24 mouse cellular contexts compared by ENCODE assay signal in genomic region chr17:31082296-31083078, GRCm38 (mm10). TPM values are rescaled to one million over a fixed set of nuclear protein-coding genes. Genes with fewer than 3 reads are reported as not detected.
DNase-seq lines count a peak whose midpoint lies in the region; ATAC-seq lines count a peak whose summit lies in the region.
"Had no signal": no experiment of that assay in that cellular context is flagged by ENCODE, and none has a peak within 500 bp of the region (broad histone marks: within the 10 kb centered on the region; RNA-seq: fewer than 3 reads in every experiment).

No protein-coding gene starts in this region.

- 0 out of 2 replicates have a peak, but pooled peaks cover 2% of the 10 kb centered on the region for H3K4me1 ChIP-seq in midbrain, embryonic 11.5 days (ENCODE audit: control insufficient read depth, insufficient read depth, low read length)
- H3K4me1 ChIP-seq in midbrain, embryonic 15.5 days = peaks cover 13% of the 10 kb centered on the region
- peaks cover 25% of the 10 kb centered on the region for H3K4me1 ChIP-seq in liver, embryonic 16.5 days (ENCODE audit: control insufficient read depth, low read depth, low read length)
- peaks cover 24% of the 10 kb centered on the region for H3K4me1 ChIP-seq in hindbrain, embryonic 12.5 days
- peaks cover 37% of the 10 kb centered on the region for H3K4me1 ChIP-seq in forebrain, embryonic 10.5 days

- no peak for ATAC-seq in midbrain, embryonic 11.5 days (ENCODE audit: low FRiP score)
- ATAC-seq in midbrain, embryonic 15.5 days (replicated peaks) = no peak
- ATAC-seq in liver, embryonic 16.5 days (ENCODE audit: low read depth) = peak; percentile 60
- no peak for ATAC-seq in hindbrain, embryonic 12.5 days (ENCODE audit: low FRiP score)
- ATAC-seq: activated CD4-positive, CD25-positive, alpha-beta regulatory T cell, adult 4 months; forebrain, embryonic 13.5 days; hindbrain, embryonic 16.5 days; intestine, embryonic 16.5 days; midbrain, embryonic 16.5 days had no signal

- no peak overlapping the region for H3K27ac ChIP-seq in midbrain, embryonic 11.5 days (ENCODE audit: low read depth, low read length)
- no peak overlapping the region for H3K27ac ChIP-seq in midbrain, embryonic 15.5 days
- peak overlapping the region; percentile 33; the same call in 1 of the 2 replicates for H3K27ac ChIP-seq in liver, embryonic 16.5 days (ENCODE audit: low read length)
- no peak overlapping the region for H3K27ac ChIP-seq in hindbrain, embryonic 12.5 days
- H3K27ac ChIP-seq in forebrain, embryonic 10.5 days = no peak overlapping the region
- H3K27ac ChIP-seq: embryonic facial prominence, embryonic 10.5 days; forebrain, embryonic 13.5 days; kidney, postnatal 0 days; limb, embryonic 10.5 days had no signal

- no peaks in the 10 kb centered on the region for H3K9me3 ChIP-seq in midbrain, embryonic 11.5 days (ENCODE audit: control insufficient read depth, low read length)
- H3K9me3 ChIP-seq in midbrain, embryonic 15.5 days = no peaks in the 10 kb centered on the region
- no peaks in the 10 kb centered on the region for H3K9me3 ChIP-seq in liver, embryonic 16.5 days (replicated peaks; ENCODE audit: control insufficient read depth, low read length)
- H3K9me3 ChIP-seq in hindbrain, embryonic 12.5 days (replicated peaks) = no peaks in the 10 kb centered on the region
- no peaks in the 10 kb centered on the region for H3K9me3 ChIP-seq in forebrain, embryonic 10.5 days
- H3K9me3 ChIP-seq: embryonic facial prominence, embryonic 10.5 days; forebrain, embryonic 13.5 days; limb, embryonic 10.5 days; megakaryocyte, embryonic 14.5 days had no signal

- H3K27me3 ChIP-seq in midbrain, embryonic 11.5 days (ENCODE audit: control insufficient read depth, insufficient read depth, low read length) = no peaks in the 10 kb centered on the region
- H3K27me3 ChIP-seq in midbrain, embryonic 15.5 days (replicated peaks) = no peaks in the 10 kb centered on the region
- no peaks in the 10 kb centered on the region for H3K27me3 ChIP-seq in liver, embryonic 16.5 days (ENCODE audit: control insufficient read depth, insufficient read depth, low read depth, low read length)
- H3K27me3 ChIP-seq in hindbrain, embryonic 12.5 days = no peaks in the 10 kb centered on the region
- H3K27me3 ChIP-seq in forebrain, embryonic 10.5 days (ENCODE audit: poor library complexity, severe bottlenecking) = no peaks in the 10 kb centered on the region
- H3K27me3 ChIP-seq: CH12.LX; forebrain, embryonic 13.5 days; megakaryocyte, embryonic 14.5 days had no signal

- WGBS in midbrain, embryonic 11.5 days = 90% methylated on average over 4 of the region's 4 CpGs
- WGBS in midbrain, embryonic 15.5 days = 93% methylated on average over 4 of the region's 4 CpGs
- 72% methylated on average over 4 of the region's 4 CpGs for WGBS in liver, embryonic 16.5 days (ENCODE audit: insufficient replicate concordance)
- 94% methylated on average over 4 of the region's 4 CpGs for WGBS in hindbrain, embryonic 12.5 days
- 95% methylated on average over 4 of the region's 4 CpGs for WGBS in forebrain, embryonic 10.5 days

- H3K4me3 ChIP-seq in midbrain, embryonic 11.5 days (ENCODE audit: low read depth, low read length) = no peak overlapping the region
- no peak overlapping the region for H3K4me3 ChIP-seq in midbrain, embryonic 15.5 days
- no peak overlapping the region for H3K4me3 ChIP-seq in liver, embryonic 16.5 days (ENCODE audit: low read depth, low read length)
- H3K4me3 ChIP-seq in hindbrain, embryonic 12.5 days = no peak overlapping the region
- no peak overlapping the region for H3K4me3 ChIP-seq in forebrain, embryonic 10.5 days
- H3K4me3 ChIP-seq: embryonic facial prominence, embryonic 10.5 days; forebrain, embryonic 13.5 days; limb, embryonic 10.5 days; megakaryocyte, embryonic 14.5 days had no signal

- H3K9ac ChIP-seq in midbrain, embryonic 11.5 days (ENCODE audit: low read length) = no peak overlapping the region
- H3K9ac ChIP-seq in midbrain, embryonic 15.5 days = no peak overlapping the region
- H3K9ac ChIP-seq in liver, embryonic 16.5 days (ENCODE audit: low read depth, low read length) = no peak overlapping the region
- no peak overlapping the region for H3K9ac ChIP-seq in hindbrain, embryonic 12.5 days
- H3K9ac ChIP-seq: forebrain, embryonic 13.5 days had no signal

- no peaks in the 10 kb centered on the region for H3K36me3 ChIP-seq in midbrain, embryonic 11.5 days (ENCODE audit: control insufficient read depth, insufficient read depth, low read length)
- no peaks in the 10 kb centered on the region for H3K36me3 ChIP-seq in midbrain, embryonic 15.5 days (replicated peaks)
- no peaks in the 10 kb centered on the region for H3K36me3 ChIP-seq in liver, embryonic 16.5 days (ENCODE audit: control insufficient read depth, insufficient read depth)
- no peaks in the 10 kb centered on the region for H3K36me3 ChIP-seq in hindbrain, embryonic 12.5 days
- no peaks in the 10 kb centered on the region for H3K36me3 ChIP-seq in forebrain, embryonic 10.5 days (replicated peaks)
- H3K36me3 ChIP-seq: embryonic facial prominence, embryonic 10.5 days; G1E; limb, embryonic 10.5 days had no signal

- no peak overlapping the region for H3K4me2 ChIP-seq in midbrain, embryonic 11.5 days
- no peak overlapping the region for H3K4me2 ChIP-seq in midbrain, embryonic 15.5 days
- H3K4me2 ChIP-seq in liver, embryonic 16.5 days (ENCODE audit: low read depth, low read length) = peak overlapping the region; percentile 17; the same call in 1 of the 2 replicates
- no peak overlapping the region for H3K4me2 ChIP-seq in hindbrain, embryonic 12.5 days (replicated peaks)
- H3K4me2 ChIP-seq: forebrain, embryonic 13.5 days; heart, embryonic 11.5 days had no signal

- DNase-seq in kidney, postnatal 25 days = peak; percentile 28 to 68
- DNase-seq in kidney, adult 8-10 months = no peak
- peak; percentile 77 for DNase-seq in midbrain, embryonic 11.5 days (ENCODE audit: low spot score, missing footprints)
- no peak for DNase-seq in forebrain, embryonic 10.5 days (ENCODE audit: extremely low spot score, low spot score)
- DNase-seq: adrenal gland, adult 8-10 months; cerebellum, adult 11-12 months; cerebellum, postnatal 10 days had no signal

RNA-seq across cellular contexts. Expression of gene Abcg1, which starts 25.0 kb away (rescaled TPM):
- polyA plus RNA-seq in midbrain, embryonic 11.5 days (2014; fragmentation: Nextera tagmentation; extraction: Ambion mirVana) = 10.4 TPM in 2 replicates
- polyA plus RNA-seq in midbrain, embryonic 15.5 days (2015; fragmentation: Nextera tagmentation; extraction: Ambion mirVana) = 22.6 and 23.8 TPM in 2 replicates
- polyA plus RNA-seq in liver, embryonic 16.5 days (2015; fragmentation: Nextera tagmentation; extraction: Ambion mirVana) = 10.4 and 10.8 TPM in 2 replicates
- 15.3 and 17.5 TPM in 2 replicates for polyA plus RNA-seq in hindbrain, embryonic 12.5 days (2016; fragmentation: Nextera tagmentation; extraction: Ambion mirVana)
- 6.7 and 7.9 TPM in 2 replicates for polyA plus RNA-seq in forebrain, embryonic 10.5 days (2016; fragmentation: Nextera tagmentation; extraction: Ambion mirVana)
- polyA plus RNA-seq: G1E had no signal

RNA-seq across cellular contexts. Expression of gene Tff3, which starts 47.0 kb away (rescaled TPM):
- 0.50 and 1.7 TPM in 2 replicates for polyA plus RNA-seq in midbrain, embryonic 11.5 days (2014; fragmentation: Nextera tagmentation; extraction: Ambion mirVana)
- polyA plus RNA-seq in midbrain, embryonic 15.5 days (2015; fragmentation: Nextera tagmentation; extraction: Ambion mirVana) = 0.40 and 1.4 TPM in 2 replicates
- 144 and 179 TPM in 2 replicates for polyA plus RNA-seq in liver, embryonic 16.5 days (2015; fragmentation: Nextera tagmentation; extraction: Ambion mirVana)
- 0.53 TPM in 1 of 2 replicates, not detected in the other for polyA plus RNA-seq in hindbrain, embryonic 12.5 days (2016; fragmentation: Nextera tagmentation; extraction: Ambion mirVana)
- 0.64 and 0.71 TPM in 2 replicates for polyA plus RNA-seq in forebrain, embryonic 10.5 days (2016; fragmentation: Nextera tagmentation; extraction: Ambion mirVana)
- polyA plus RNA-seq: activated CD4-positive, CD25-positive, alpha-beta regulatory T cell, adult 4 months; cortical plate, adult 2 months; embryonic facial prominence, embryonic 10.5 days; G1E; heart, embryonic 11.5 days; heart, postnatal 0 days; limb, embryonic 10.5 days had no signal

Comparison
In these comparisons a context has a peak if more than half of its experiments do, and no peak if none do; other contexts are left out.
1. DNase-seq: peak in kidney, postnatal 25 days (2 of 2) and midbrain, embryonic 11.5 days (single experiment); none in kidney, adult 8-10 months (0 of 2) and forebrain, embryonic 10.5 days (single experiment).
2. RNA of gene Tff3, which starts 47.0 kb away (polyA plus RNA-seq): 144 to 179 TPM in liver, embryonic 16.5 days; 0.50 to 1.7 TPM in midbrain, embryonic 11.5 days, 0.40 to 1.4 TPM in midbrain, embryonic 15.5 days, 0.64 to 0.71 TPM in forebrain, embryonic 10.5 days and 0.53 TPM in hindbrain, embryonic 12.5 days; every median in the first group is over 10 times any median in the second.